Mouse (Mus musculus): ENCODE measurements around the gene Plekha6.

Gene Plekha6

GRCm38 (mm10) chr1:133214672-133215359 is 50.8 kb downstream of the Plekha6 start:
- no peak for DNase-seq (ENCODE audit: low spot score in 2 of 2)

GRCm38 (mm10) chr1:133215360-133215700 is 51.3 kb downstream of the Plekha6 start:
- DNase-seq (ENCODE audit: low spot score in 2 of 2), result no peak

- no peak for DNase-seq (ENCODE audit: low spot score in 2 of 2)
Observed at GRCm38 (mm10) chr1:133215753-133216152, 51.7 kb downstream of the Plekha6 start.

- no peak for DNase-seq (ENCODE audit: low spot score in 2 of 2)
Observed at GRCm38 (mm10) chr1:133217031-133217430, 53.0 kb downstream of the Plekha6 start.

- DNase-seq (ENCODE audit: low spot score in 2 of 2), result no peak
Observed at GRCm38 (mm10) chr1:133219106-133219505, 55.1 kb downstream of the Plekha6 start.

GRCm38 (mm10) chr1:133221459-133221858 is 57.4 kb downstream of the Plekha6 start:
- DNase-seq (ENCODE audit: low spot score in 2 of 2), result peak in 1 of 2 experiments; percentile 28

- peak; percentile 60 to 75 for DNase-seq (ENCODE audit: low spot score in 2 of 2)
Observed at GRCm38 (mm10) chr1:133222445-133222995, 58.5 kb downstream of the Plekha6 start.

GRCm38 (mm10) chr1:133224674-133225073 is 60.7 kb downstream of the Plekha6 start:
- no peak for DNase-seq (ENCODE audit: low spot score in 2 of 2)

GRCm38 (mm10) chr1:133225137-133225536 is 61.1 kb downstream of the Plekha6 start:
- DNase-seq (ENCODE audit: low spot score in 2 of 2), result no peak

- DNase-seq (ENCODE audit: low spot score in 2 of 2), result no peak
Observed at GRCm38 (mm10) chr1:133225561-133225960, 61.6 kb downstream of the Plekha6 start.

- DNase-seq (ENCODE audit: low spot score in 2 of 2), result peak; percentile 76
Observed at GRCm38 (mm10) chr1:133225963-133226660, 62.1 kb downstream of the Plekha6 start.

GRCm38 (mm10) chr1:133226928-133227327 is 62.9 kb downstream of the Plekha6 start:
- DNase-seq (ENCODE audit: low spot score in 2 of 2), result peak; percentile 87 to 90

- no peak for DNase-seq (ENCODE audit: low spot score in 2 of 2)
Observed at GRCm38 (mm10) chr1:133227378-133227777, 63.4 kb downstream of the Plekha6 start.

- DNase-seq (ENCODE audit: low spot score in 2 of 2), result peak; percentile 78 to 80
Observed at GRCm38 (mm10) chr1:133228809-133229487, 64.9 kb downstream of the Plekha6 start.

- no peak for DNase-seq (ENCODE audit: low spot score in 2 of 2)
Observed at GRCm38 (mm10) chr1:133231523-133232193, 67.6 kb downstream of the Plekha6 start.

- DNase-seq (ENCODE audit: low spot score in 2 of 2), result no peak
Observed at GRCm38 (mm10) chr1:133235909-133236308, 71.9 kb downstream of the Plekha6 start.

- peak; percentile 82 to 84 for DNase-seq (ENCODE audit: low spot score in 2 of 2)
Observed at GRCm38 (mm10) chr1:133236693-133237440, 72.9 kb downstream of the Plekha6 start.

GRCm38 (mm10) chr1:133237670-133238069 is 73.7 kb downstream of the Plekha6 start:
- peak; percentile 82 to 89 for DNase-seq (ENCODE audit: low spot score in 2 of 2)

- DNase-seq (ENCODE audit: low spot score in 2 of 2), result no peak
Observed at GRCm38 (mm10) chr1:133239121-133239812, 75.3 kb downstream of the Plekha6 start.

GRCm38 (mm10) chr1:133239813-133240160 is 75.8 kb downstream of the Plekha6 start:
- no peak for DNase-seq (ENCODE audit: low spot score in 2 of 2)

- DNase-seq (ENCODE audit: low spot score in 2 of 2), result peak; percentile 84 to 86
Observed at GRCm38 (mm10) chr1:133240881-133241280, 76.9 kb downstream of the Plekha6 start.
